Mouse (Mus musculus) layer of hippocampus, postnatal 36 days (tissue): ENCODE measurements at regions not wholly inside any gene's neighbourhood (a gene's known extent, or its start where the extent isn't known, plus 50 kb on each side); places are given as distances from the start of the nearest gene placed in this dataset.

Source experiments
- DNase-seq, 2 experiments: peaks; one replicate each; pipeline ENCODE4 v3.0.0; 2022

DNA sequence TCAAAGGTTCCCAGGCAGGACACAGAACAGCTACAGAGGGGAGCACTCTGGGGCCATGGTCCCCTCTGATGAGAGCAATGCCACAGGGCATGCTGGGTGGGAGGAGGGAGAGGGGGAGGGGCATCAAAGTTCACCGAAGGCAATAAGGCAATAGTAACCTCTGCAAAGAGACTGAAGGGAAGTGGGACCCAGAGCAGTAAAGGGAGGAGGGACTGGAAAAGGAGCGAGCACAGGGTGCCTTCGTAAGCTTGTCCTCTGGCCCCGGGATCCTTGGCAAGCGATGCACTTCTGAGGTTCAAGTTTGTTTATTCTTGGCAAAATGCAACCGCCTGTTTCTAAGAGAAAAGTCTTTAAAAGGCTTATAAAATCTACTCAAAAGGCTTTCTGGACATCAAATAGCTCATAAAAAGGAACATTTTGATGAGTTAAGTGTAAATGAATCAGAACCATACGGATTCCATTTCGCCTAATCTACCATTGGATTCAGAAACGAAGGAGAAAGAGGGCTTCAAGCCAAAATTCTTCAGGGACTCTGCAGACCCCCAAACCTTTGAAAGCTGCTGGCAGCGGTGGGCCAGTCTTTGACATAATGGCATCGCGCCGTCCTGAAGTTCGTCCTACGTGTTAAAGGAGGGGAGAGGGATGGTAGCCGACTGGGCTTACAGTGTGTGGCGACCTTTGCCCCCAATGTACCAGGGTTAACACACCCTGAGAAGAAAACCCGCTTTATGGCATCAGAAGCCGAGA is 151.8 kb upstream of the Tbx3 start:
- no peak for DNase-seq

DNA sequence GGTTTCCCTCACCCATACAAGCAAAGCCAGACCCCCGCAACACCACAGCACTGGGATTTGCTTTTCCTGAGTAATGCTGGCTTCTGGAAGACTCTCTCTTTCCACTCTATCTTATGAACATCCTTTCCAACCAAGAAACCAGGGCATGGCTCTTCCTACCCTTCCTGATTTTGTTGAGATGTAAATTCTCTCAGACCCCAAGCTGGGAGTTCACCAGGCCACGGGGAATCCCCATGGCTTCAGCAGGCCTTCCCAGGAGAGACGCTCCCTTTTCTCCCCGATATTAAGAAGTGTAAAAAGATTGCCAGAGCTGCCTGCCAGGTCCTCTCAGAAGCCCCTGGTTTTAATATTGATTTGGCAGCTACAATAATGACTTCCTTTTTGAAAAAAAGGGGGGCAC is 146.3 kb upstream of the Tbx3 start:
- no peak for DNase-seq

DNA sequence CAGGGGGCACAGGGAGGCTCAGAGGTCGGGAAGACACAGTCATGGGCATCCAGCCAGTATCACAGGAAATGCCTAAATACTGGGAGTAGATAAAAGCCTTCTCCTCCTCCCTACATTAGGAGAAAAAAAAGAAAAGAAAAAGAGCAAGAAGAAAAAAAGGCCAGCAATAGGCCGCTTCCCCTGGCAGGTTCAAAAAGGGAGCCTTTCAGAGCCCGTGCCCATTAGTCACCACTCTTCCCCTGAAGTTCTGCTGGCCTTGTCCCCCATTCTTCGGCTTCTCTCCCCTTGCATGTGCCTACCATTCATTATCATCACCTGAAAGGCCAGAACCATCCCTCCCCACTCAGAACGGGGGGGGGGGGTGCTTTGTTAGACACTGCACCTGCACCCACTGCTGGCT is 144.5 kb upstream of the Tbx3 start:
- DNase-seq = no peak

DNA sequence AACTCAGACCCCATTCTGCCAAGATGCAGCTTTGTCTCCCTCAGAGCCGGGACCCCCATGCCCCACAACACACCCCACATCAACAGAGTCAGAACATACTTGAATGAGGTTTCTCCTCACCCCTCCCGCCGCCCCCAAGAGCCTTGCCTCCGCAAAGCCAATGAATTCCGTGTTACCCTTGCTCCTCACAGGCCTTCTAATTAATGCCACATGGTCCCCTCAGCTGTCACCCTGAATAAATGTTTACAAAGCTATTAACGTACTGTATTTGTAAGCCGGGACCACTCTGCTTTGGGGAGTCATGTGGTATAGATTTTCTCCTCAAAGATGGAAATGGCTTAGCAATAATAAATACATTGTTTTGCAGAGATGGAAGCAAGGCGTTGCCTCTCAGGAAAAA is 140.5 kb upstream of the Tbx3 start:
- no peak for DNase-seq

DNA sequence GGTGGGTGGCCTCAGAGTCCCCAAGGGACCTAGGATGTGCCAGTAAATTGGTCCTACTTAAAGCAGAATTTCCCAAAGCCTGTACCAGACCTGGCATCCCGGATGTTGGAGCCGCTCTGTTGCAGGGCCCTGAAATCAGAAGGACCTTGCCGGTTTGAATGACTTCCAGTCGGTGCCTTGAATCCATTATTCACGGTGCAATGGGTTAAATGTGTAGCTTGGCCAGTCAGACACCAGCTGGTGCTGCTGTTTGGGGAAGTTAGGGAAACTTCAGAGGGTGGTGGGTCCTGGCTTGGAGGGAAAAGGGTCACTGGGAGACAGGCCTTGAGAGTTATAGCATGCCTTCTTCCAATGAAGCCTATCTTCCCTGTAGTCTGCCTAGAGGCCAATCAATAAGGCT is 135.5 kb upstream of the Tbx3 start:
- DNase-seq = no peak

DNA sequence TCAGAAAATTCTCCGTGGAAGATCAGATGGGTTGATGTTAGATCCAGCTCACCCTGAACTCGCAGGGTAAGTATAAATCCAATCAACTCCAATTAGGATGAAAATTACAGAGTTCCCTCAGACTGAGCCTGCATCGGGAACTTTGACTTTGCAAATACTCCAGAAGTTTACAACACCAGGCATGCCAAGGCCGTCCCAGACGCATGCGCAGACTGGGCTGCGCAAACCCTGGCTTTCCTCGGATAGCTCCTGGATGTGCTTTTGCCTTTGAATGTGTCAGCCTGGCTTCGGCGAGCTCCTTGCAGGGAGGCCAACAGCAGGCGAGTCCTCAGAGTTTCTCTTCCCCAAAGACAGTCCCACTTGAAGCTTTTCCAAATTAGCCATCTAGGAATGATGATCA is 127.6 kb upstream of the Tbx3 start:
- DNase-seq = no peak

DNA sequence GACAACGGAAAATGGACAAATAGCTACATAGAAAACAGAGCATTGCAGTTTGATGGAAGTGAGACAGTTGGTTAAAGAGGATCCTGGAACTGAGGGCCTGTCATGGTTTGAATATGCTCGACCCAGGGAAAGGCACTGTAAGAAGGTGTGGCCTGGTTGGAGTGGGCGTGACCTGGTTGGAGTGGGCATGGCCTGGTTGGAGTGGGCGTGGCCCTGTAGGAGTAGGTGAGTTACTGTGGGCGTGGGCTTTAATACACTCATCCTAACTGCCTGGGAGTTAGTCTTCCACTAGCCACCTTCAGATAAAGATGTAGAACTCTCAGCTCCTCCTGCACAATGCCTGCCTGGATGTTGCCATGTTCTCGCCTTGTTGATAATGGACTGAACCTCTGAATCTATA is 126.8 kb upstream of the Tbx3 start:
- DNase-seq = no peak

DNA sequence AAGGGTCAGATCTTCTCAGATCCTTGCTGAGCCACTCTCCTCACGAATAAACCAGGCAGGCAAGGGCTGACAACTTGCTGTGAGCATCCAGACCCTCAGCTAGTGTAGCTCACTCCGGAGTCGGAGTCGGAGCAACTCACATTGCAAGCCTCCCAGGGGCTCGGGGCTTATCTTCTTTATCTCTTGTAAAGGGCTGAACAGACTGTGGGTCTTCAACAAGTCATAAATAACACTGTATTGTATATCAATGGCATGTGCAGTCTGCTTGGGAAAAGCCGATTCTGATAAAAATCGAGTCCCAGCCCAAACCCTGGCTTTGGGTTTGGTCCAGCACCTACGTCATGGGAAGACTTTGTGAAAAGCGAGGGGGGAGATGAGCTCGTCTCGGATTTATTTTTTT is 125.8 kb upstream of the Tbx3 start:
- DNase-seq = no peak

DNA sequence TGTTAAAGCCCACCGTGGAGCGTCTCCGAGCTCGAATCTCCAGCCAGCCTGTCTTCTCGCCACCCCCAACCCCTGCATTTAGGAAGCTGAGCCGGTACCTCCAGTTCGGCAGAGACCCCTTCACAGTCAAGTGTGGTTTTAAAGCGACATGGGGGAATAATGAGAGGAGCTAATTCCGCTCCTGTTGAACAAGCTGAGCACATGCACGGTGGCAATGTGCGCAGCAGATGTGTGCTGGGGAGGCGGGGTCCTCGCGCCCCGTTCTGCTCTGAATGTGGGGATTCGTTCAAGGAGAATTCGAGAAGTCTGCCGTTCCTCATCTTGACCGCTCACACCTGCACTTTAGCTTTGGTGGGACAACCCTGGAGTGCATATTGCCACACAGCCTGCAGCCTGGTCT is 123.4 kb upstream of the Tbx3 start:
- no peak for DNase-seq

DNA sequence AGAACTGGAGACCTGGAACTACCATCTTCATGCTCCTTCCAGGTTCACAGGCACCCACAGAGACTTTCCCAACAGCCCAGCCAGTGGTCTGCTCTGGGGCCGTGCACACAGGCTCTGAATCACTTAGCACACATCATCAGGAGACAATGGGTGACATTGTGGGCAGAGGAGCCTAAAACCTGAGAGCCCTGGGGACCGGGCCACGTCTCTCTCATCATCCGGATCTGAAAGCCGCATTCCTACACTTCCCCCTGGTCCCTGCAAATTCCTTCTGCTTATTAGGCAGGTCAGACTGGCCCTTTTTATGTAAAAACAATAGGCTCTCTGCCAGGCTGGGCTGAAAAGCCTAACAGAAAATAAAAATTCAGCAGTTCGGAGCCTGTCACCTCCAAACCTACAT is 119.6 kb upstream of the Tbx3 start:
- no peak for DNase-seq

DNA sequence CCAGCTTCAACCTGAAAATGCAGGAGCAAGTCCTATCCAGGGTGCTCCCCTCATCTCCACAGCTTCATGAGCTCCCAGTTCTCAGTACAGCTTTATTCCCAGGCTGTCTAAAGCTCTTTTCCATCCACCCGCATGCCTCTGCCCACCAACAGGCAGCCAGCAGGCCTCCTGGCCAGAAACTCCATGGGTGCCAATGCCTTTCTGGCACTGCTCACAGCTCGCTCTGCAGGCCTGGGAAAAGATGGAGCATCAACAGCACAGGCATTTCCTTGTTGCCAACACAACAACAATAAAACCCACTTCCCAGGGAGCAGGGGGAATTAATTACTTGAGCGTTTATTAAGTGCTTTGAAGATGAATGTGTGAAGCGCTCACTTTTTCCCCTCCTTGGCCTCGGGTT is 117.0 kb upstream of the Tbx3 start:
- peak; percentile 53 to 69 for DNase-seq

DNA sequence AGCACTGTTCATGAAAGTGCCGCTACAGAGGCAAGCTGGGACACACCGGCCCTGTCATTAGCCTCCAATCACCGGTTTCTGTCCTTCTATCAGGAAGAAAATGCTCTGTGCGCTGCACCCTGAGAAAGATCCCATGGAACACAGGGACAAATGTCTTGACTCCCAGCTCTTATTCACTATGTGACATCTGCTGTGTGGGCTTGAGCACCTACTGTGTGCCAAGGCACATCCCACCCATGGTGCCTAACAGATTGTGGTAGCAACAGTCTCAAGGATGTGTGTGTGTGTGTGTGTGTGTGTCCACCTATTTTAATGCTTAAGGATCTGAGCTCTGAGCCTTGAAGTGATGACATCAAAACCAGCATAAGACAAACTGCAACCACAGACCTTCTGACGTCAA is 113.4 kb upstream of the Tbx3 start:
- peak; percentile 30 to 42 for DNase-seq

DNA sequence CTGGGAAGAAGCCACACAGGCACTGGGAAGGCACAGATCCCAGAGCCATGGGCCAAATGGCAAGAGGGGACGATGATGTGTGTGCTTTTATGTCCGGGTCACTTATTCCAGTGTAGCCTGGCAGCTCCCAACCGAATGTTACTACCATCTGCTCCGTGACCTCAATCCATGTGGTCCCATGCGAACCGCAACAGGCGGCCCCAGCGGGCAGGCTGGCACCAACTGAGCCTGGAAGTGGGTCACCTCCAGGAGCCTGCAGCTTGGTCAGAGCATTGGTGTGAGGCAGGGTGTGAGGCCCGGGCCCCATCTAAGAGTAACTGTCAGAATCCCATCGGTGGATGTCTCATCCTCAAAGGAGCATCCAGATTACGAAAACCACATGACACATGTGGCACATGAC is 110.8 kb upstream of the Tbx3 start:
- DNase-seq = no peak

DNA sequence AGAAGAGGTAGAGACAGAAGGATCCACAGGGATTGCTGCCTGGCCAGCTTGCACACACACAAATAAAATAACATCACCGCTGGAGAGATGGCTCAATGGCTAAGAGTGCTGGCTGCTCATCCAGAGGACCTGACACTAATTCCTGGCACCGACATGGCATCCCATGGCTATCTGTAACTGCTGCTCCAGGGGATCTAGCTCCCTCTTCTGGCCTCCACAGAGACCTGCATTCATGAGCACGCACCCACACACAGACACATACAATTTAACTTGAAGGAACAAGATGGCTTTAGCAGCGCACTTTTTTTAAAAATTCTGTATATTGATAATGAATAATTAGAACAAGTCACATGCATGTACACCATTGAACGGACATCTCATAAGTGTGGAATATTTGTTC is 110.1 kb upstream of the Tbx3 start:
- no peak for DNase-seq

DNA sequence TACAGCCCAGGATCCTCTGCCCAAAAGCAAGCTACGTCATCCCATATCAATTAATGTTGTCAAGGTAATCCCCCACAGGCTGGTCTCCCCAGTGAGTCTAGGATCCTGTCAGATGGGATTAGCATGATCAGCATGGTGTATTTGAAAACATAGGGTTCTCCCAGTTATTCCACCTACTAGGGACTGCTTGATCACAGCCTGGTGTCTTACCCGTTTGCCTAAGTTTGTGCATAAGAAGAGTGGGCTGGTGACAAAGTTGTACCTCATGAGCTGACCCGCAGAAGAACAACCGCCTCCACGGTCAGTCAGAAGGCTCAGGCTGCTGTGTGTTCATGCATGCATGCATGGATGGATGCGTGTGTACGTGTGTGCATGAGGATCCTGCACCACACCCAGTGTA is 108.9 kb upstream of the Tbx3 start:
- DNase-seq = no peak

DNA sequence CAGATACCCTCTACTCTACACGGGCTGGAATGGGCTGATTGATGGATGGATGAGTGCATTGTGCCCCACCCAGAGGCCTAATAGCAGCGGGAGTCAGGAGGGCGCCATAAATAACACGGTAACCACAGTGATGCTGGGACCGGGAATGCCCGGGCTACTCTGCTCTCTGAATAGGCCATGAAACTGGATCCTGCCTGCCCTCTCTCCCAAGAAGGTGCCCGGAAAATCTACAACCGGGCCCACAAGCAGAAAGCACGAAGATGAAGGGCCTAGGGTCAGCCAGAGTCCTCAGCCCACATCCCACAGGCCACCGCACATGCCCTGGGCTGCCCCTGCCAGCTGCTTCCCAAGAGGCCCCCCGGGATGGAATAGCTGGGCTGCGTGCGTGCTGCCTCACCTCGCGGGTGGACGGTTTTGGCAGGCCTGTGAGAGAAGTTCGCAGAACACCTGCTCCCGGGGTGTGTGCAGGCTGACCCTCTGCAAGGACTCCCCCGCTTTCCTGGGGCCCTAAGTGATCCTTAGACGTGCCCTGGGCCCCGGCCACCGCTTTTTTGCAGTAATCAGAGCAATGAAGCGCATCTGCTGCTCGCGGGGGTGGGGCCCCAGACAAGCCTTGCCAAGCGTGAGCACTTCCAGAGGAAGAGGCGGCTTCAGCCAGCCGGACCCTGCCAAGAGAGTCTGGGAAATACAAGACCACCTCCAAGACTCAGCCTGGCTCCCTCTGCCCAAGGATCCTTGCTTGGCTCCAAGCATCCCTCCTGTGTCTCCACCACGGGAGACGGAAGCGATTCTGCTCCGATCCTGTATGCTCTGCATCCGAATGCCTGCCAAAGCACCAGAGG is 106.7 kb upstream of the Tbx3 start:
- DNase-seq = peak in 1 of 2 experiments; percentile 15

DNA sequence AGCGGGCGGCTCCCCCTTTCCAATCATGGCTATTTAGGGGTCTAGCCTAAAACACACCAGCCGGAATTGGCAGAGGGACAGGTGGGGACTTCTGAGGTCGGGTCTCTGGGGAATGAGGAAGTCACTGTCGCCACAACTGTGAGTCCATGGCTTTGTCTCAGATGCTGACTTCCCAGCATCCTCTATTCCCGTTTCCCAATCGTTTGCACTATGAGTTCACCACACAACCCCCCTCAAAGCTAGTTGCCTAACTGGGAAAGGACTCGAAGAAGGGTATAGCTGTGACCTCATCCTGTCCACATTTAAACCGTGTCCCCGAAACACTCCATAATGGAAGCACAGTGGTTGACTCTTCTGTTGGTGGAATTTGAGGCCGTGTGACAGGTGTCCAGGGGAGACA is 102.8 kb upstream of the Tbx3 start:
- DNase-seq = no peak

DNA sequence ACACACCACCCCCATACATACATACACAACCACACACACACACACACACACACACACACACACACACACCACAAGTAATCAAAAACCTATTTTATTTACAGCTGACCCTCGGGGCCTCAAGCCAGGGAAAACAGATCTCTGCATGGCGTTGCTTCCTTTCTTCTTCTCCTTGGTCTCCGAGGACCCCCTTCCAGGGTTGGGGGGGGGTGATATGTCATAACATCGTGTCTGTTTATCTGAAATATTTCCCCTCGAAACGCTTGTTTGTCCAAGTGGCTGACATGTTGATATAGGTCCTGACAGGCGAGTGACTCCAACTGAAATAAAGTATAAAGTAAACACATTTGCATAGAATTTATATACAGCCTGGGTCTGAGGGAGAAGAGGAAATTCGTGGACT is 100.4 kb upstream of the Tbx3 start:
- DNase-seq = no peak

DNA sequence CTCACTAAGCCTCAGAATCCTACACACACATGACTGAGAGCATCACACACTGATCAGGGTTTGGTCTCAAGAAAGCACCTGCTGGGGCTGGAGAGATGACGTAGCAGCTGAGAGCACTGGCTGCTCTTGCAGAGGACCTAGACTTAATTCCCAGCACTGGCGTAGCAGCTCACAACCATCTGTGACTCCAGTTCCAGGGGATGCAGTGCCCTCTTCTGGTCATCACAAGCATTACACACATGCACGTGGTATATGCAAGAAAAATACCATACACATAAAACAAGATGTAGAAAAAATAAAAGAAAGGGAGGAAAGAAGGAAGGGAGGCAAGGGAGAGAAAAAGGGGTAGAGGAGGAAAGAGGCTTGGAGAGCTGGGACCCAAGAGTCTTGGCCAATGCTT is 98.8 kb upstream of the Tbx3 start:
- no peak for DNase-seq

DNA sequence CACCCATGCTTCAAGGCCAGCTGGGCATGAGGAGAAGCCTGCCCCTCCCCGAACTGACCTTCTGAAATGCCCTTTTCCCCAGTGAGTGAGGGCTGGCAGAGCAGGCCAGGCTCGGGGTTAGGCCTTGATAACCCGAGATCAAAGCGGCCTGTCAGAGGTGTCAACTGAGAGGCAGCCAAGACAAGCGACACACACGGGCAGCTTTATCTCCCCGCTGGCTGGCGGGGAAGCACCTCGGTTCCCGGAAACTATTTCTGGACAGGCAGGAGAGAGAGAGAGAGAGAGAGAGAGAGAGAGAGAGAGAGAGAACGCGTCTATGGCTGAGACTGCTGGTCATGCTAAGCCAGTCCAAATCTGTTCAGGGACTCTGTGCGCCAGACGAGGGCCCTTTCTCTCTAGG is 95.3 kb upstream of the Tbx3 start:
- no peak for DNase-seq

DNA sequence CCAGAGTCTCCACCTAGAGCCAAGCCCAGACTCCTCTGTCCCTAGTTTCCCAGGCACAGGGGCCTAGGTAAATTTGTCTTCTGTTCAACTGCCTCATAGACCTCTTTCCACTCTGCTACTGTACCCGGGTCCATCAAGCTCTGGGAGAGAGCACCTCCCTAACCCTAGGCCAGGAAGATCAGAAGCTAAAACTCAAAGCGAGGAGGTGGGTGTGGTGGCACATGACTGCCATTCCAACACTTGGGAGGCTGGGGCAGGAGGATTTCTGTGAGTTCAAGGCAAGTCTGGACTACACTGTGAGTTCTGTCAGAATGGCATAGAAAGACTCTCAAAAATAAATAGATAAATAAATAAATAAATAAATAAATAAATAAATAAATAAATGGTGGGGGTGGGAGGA is 91.2 kb upstream of the Tbx3 start:
- DNase-seq = no peak

DNA sequence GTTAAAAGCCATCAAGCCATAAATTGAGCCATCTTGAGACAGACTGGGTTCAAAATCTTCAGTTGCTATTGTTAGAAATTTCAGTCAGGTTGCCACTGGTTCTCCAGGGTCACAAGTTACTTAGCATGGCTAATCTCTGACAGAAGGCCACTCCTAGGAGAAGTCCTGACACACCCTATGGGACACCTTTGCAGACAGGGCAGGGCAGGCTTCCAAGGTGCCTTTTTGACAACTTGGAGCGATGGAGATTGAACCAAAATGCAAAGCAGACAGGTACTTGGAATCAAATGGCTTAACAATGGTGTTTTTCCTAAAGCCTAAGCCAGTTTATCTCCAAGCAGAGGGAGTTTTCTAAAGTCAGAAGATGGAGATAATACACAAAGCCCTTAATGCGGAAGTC is 90.7 kb upstream of the Tbx3 start:
- DNase-seq = no peak

DNA sequence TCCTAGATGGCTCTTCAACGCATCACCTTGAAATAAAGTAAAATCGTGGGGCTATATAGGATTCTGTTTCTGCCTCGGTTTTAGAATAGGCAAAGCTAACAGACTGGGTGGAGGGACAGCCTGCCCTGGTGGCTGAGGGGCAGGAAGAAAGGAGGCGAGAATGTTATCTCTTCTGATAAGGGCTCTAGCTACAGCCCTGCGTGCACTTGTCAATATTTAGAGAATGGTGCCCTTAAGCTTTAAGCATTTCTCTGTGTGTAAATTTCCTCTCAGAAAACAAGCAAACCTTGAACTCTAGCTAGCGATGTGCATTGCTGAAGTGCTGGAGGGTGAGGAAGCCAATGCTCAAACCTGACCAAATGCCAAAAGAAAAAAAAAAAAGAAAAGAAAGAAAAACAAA is 90.1 kb upstream of the Tbx3 start:
- no peak for DNase-seq

DNA sequence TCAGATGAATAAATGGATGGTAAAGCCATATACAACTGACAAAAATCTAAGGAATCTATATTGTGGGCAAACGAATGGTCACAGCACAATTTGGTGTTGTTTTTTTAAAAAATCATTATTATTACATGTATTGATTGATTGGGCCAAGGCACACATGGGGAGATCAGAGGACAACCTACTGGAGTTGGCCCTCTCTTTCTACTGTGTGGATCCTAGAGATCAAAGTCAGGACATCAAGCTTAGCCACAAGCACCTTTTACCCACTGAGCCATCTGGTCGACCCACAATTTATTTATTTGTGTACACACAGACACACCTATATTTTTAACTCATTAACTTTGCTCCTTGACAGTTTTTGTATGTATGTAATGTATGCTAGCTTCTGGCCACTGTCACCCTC is 89.7 kb upstream of the Tbx3 start:
- DNase-seq = no peak
